Mouse (Mus musculus) cerebellum, postnatal 14 days (tissue): Measurements from ENCODE around the gene Magohb.

Experiments
- DNase-seq, 2 experiments: peaks; one replicate each; pipeline ENCODE4 v3.0.0; 2021; ENCODE audit warnings: mixed read lengths in 2 of 2

Gene Magohb

DNA sequence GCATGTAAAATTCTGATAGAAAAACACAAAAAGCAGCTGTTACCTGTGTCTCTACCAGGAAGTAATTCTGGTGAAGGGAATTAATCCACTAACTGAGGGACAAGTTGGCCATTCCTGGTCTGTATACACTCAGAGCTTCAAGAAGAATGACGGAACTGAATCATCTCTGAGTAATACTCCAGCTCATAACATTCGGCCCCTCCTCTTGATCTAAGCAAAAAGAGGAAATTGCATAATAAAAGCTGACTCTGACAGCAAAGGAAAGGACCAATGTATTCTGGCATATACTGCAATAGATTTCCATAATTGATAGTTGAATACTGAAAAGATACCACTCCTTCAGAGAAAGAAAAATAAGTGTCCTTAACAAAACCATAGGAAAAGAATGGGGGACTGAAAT is 45.8 kb downstream of the Magohb start, which contains the start of gene Klra2:
Gene Klra2, minus strand, starts transcription at position 157 of the 400 bp plus-strand sequence.
- DNase-seq, result no peak

DNA sequence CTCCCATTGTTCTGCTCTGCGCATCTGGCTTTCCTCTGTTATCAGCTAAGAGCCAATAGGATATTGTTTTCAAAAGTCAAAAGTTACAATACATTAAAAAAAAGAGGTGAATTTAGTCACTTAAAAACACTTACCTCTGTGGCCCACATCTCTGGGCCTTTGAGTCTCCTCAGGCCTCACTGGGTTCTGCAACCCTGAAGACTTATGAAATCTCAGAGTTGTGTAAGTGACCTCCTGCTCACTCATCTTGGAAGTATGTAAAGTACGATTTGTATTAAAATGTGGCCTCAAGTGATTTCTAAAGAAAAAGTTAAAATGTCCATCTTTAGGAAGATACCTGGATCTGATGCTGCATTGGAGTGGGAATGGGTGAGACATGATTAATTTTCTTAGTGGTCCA is 48.0 kb downstream of the Magohb start:
- DNase-seq, result no peak
